In genomic region chrX:75083982-75084773, GRCm38 (mm10) we compare ENCODE assay signal across 8 mouse cellular contexts. TPM values are rescaled to one million over a fixed set of nuclear protein-coding genes. Genes with fewer than 3 reads are reported as not detected.
DNase-seq lines count a peak whose midpoint lies in the region; ATAC-seq and TF ChIP-seq lines count a peak whose summit lies in the region.

No protein-coding gene starts in this region.

- peak; percentile 94 for ATAC-seq in forebrain, embryonic 15.5 days (replicated peaks)
- ATAC-seq in hindbrain, embryonic 15.5 days (ENCODE audit: low FRiP score, low read depth): peak; percentile 92
- no peak for ATAC-seq in limb, embryonic 14.5 days (ENCODE audit: low FRiP score, low read depth)
- peak; percentile 88 for ATAC-seq in midbrain, postnatal 0 days (ENCODE audit: low FRiP score)

- no peaks in the 10 kb centered on the region for H3K9me3 ChIP-seq in forebrain, embryonic 15.5 days
- no peaks in the 10 kb centered on the region for H3K9me3 ChIP-seq in hindbrain, embryonic 15.5 days
- H3K9me3 ChIP-seq in limb, embryonic 14.5 days (ENCODE audit: control insufficient read depth, low read length): no peaks in the 10 kb centered on the region
- no peaks in the 10 kb centered on the region for H3K9me3 ChIP-seq in midbrain, postnatal 0 days (ENCODE audit: low read length)

- no peak for TF ChIP-seq CTCF in thymus, adult 2 months (IDR thresholded peaks at IDR 0.05; ENCODE audit: borderline replicate concordance, control insufficient read depth, extremely low read depth, insufficient read depth, low read length, poor library complexity)
- 0 out of 2 replicates have a peak, but pooled peaks have one; percentile 7 for TF ChIP-seq CTCF in midbrain, postnatal 0 days (IDR thresholded peaks at IDR 0.05)

- peak overlapping the region; percentile 78 for H3K4me3 ChIP-seq in thymus, adult 2 months (ENCODE audit: control insufficient read depth, insufficient read depth, low read length)
- peak overlapping the region; percentile 48 for H3K4me3 ChIP-seq in forebrain, embryonic 15.5 days
- peak overlapping the region; percentile 51 for H3K4me3 ChIP-seq in hindbrain, embryonic 15.5 days
- peak overlapping the region; percentile 47 for H3K4me3 ChIP-seq in limb, embryonic 14.5 days (replicated peaks; ENCODE audit: low read length)
- peak overlapping the region; percentile 45 for H3K4me3 ChIP-seq in midbrain, postnatal 0 days (ENCODE audit: low read depth, low read length)

- 0 out of 2 replicates have a peak, but pooled peaks cover 2% of the 10 kb centered on the region for H3K4me1 ChIP-seq in thymus, adult 2 months (replicated peaks; ENCODE audit: control insufficient read depth, insufficient read depth, low read length)
- no peaks in the 10 kb centered on the region for H3K4me1 ChIP-seq in forebrain, embryonic 15.5 days
- no peaks in the 10 kb centered on the region for H3K4me1 ChIP-seq in hindbrain, embryonic 15.5 days (replicated peaks)
- H3K4me1 ChIP-seq in limb, embryonic 14.5 days (ENCODE audit: control insufficient read depth, insufficient read depth, low read length): no peaks in the 10 kb centered on the region
- H3K4me1 ChIP-seq in midbrain, postnatal 0 days (ENCODE audit: insufficient read depth, low read length): no peaks in the 10 kb centered on the region

- no peak for DNase-seq in thymus, adult 2 months
- no peak for DNase-seq in thymus, adult 18-20 months
- DNase-seq in cerebellum, adult 11-12 months: peak; percentile 37
- no peak for DNase-seq in limb, embryonic 14.5 days (ENCODE audit: low spot score)
- peak; percentile 18 for DNase-seq in midbrain, postnatal 0 days (ENCODE audit: low spot score)
- DNase-seq in B cell, adult 2 months: no peak

- H3K36me3 ChIP-seq in thymus, adult 2 months (ENCODE audit: control insufficient read depth, insufficient read depth, low read length): no peaks in the 10 kb centered on the region
- H3K36me3 ChIP-seq in forebrain, embryonic 15.5 days: no peaks in the 10 kb centered on the region
- no peaks in the 10 kb centered on the region for H3K36me3 ChIP-seq in hindbrain, embryonic 15.5 days
- H3K36me3 ChIP-seq in limb, embryonic 14.5 days (ENCODE audit: control insufficient read depth, insufficient read depth, low read length): no peaks in the 10 kb centered on the region
- H3K36me3 ChIP-seq in midbrain, postnatal 0 days (ENCODE audit: insufficient read depth, low read length): no peaks in the 10 kb centered on the region

- H3K27ac ChIP-seq in thymus, adult 2 months (ENCODE audit: control insufficient read depth, insufficient read depth, low read length): no peak overlapping the region; the same call in 1 of the 2 replicates
- H3K27ac ChIP-seq in forebrain, embryonic 15.5 days (replicated peaks): no peak overlapping the region
- H3K27ac ChIP-seq in hindbrain, embryonic 15.5 days (replicated peaks): peak overlapping the region; percentile 48
- no peak overlapping the region for H3K27ac ChIP-seq in limb, embryonic 14.5 days (replicated peaks; ENCODE audit: low read depth, low read length)
- H3K27ac ChIP-seq in midbrain, postnatal 0 days (ENCODE audit: low read depth, low read length): 0 out of 2 replicates have a peak overlapping the region, but pooled peaks have one; percentile 18

- H3K27me3 ChIP-seq in thymus, adult 2 months (ENCODE audit: control insufficient read depth, insufficient read depth, low read length): no peaks in the 10 kb centered on the region
- H3K27me3 ChIP-seq in forebrain, embryonic 15.5 days: no peaks in the 10 kb centered on the region
- no peaks in the 10 kb centered on the region for H3K27me3 ChIP-seq in hindbrain, embryonic 15.5 days
- H3K27me3 ChIP-seq in limb, embryonic 14.5 days (ENCODE audit: control insufficient read depth, insufficient read depth, low read length): no peaks in the 10 kb centered on the region
- no peaks in the 10 kb centered on the region for H3K27me3 ChIP-seq in midbrain, postnatal 0 days (ENCODE audit: insufficient read depth, low read length)

- H3K4me2 ChIP-seq in forebrain, embryonic 15.5 days (replicated peaks): peak overlapping the region; percentile 59
- H3K4me2 ChIP-seq in hindbrain, embryonic 15.5 days: peak overlapping the region; percentile 57
- peak overlapping the region; percentile 48 for H3K4me2 ChIP-seq in limb, embryonic 14.5 days (replicated peaks; ENCODE audit: low read depth, low read length, severe bottlenecking)
- peak overlapping the region; percentile 48 for H3K4me2 ChIP-seq in midbrain, postnatal 0 days (ENCODE audit: low read depth, low read length, poor library complexity, severe bottlenecking)

- no peak for TF ChIP-seq POLR2A in thymus, adult 2 months (IDR thresholded peaks at IDR 0.05; ENCODE audit: control insufficient read depth, extremely low read depth, insufficient read depth, low read length, poor library complexity)
- TF ChIP-seq POLR2A in limb, embryonic 14.5 days (IDR thresholded peaks at IDR 0.05; ENCODE audit: borderline replicate concordance, extremely low read depth, insufficient read depth, insufficient read length): no peak

- WGBS in thymus, adult 2 months: 6% methylated on average over 26 of the region's 26 CpGs
- WGBS in forebrain, embryonic 15.5 days: 19% methylated on average over 26 of the region's 26 CpGs
- WGBS in hindbrain, embryonic 15.5 days: 26% methylated on average over 26 of the region's 26 CpGs
- WGBS in limb, embryonic 14.5 days: 29% methylated on average over 16 of the region's 26 CpGs
- 32% methylated on average over 25 of the region's 26 CpGs for WGBS in midbrain, postnatal 0 days

- H3K9ac ChIP-seq in forebrain, embryonic 15.5 days (replicated peaks): peak overlapping the region; percentile 37
- H3K9ac ChIP-seq in hindbrain, embryonic 15.5 days: peak overlapping the region; percentile 46
- peak overlapping the region; percentile 54 for H3K9ac ChIP-seq in limb, embryonic 14.5 days (ENCODE audit: low read depth, low read length, severe bottlenecking)
- H3K9ac ChIP-seq in midbrain, postnatal 0 days (replicated peaks; ENCODE audit: low read length, poor library complexity, severe bottlenecking): peak overlapping the region; percentile 33; the same call in 1 of the 2 replicates

RNA-seq across cellular contexts. Expression of gene Gab3, which starts 1.1 kb away (rescaled TPM):
- 2.6 and 3.0 TPM in 2 replicates for polyA plus RNA-seq in thymus, adult 2 months (2012; rRNA removed)
- polyA plus RNA-seq in forebrain, embryonic 15.5 days (2015; fragmentation: Nextera tagmentation; extraction: Ambion mirVana): 0.96 and 1.0 TPM in 2 replicates
- 3.0 and 3.1 TPM in 2 replicates for polyA plus RNA-seq in hindbrain, embryonic 15.5 days (2015; fragmentation: Nextera tagmentation; extraction: Ambion mirVana)
- polyA plus RNA-seq in limb, embryonic 14.5 days (2012; rRNA removed): 1.6 and 2.0 TPM in 2 replicates
- 2.4 and 2.7 TPM in 2 replicates for polyA plus RNA-seq in limb, embryonic 14.5 days (2014; fragmentation: Nextera tagmentation; extraction: Ambion mirVana)
- 2.2 and 5.5 TPM in 2 replicates for total RNA-seq in midbrain, postnatal 0 days (2014; rRNA removed)
- 4.5 and 4.7 TPM in 2 replicates for polyA plus RNA-seq in midbrain, postnatal 0 days (2015; fragmentation: Nextera tagmentation; extraction: Ambion mirVana)

RNA-seq across cellular contexts. Expression of gene Dkc1, which starts 11.5 kb away (rescaled TPM):
- 22.0 and 28.8 TPM in 2 replicates for polyA plus RNA-seq in thymus, adult 2 months (2012; rRNA removed)
- polyA plus RNA-seq in forebrain, embryonic 15.5 days (2015; fragmentation: Nextera tagmentation; extraction: Ambion mirVana): 71.7 and 72.7 TPM in 2 replicates
- polyA plus RNA-seq in hindbrain, embryonic 15.5 days (2015; fragmentation: Nextera tagmentation; extraction: Ambion mirVana): 55.8 and 59.9 TPM in 2 replicates
- polyA plus RNA-seq in limb, embryonic 14.5 days (2012; rRNA removed): 40.3 and 77.7 TPM in 2 replicates
- polyA plus RNA-seq in limb, embryonic 14.5 days (2014; fragmentation: Nextera tagmentation; extraction: Ambion mirVana): 116 and 118 TPM in 2 replicates
- total RNA-seq in midbrain, postnatal 0 days (2014; rRNA removed): 14.4 and 24.4 TPM in 2 replicates
- 41.7 and 47.6 TPM in 2 replicates for polyA plus RNA-seq in midbrain, postnatal 0 days (2015; fragmentation: Nextera tagmentation; extraction: Ambion mirVana)

RNA-seq across cellular contexts. Expression of gene Mpp1, which starts 46.6 kb away (rescaled TPM):
- 126 and 131 TPM in 2 replicates for polyA plus RNA-seq in thymus, adult 2 months (2012; rRNA removed)
- polyA plus RNA-seq in forebrain, embryonic 15.5 days (2015; fragmentation: Nextera tagmentation; extraction: Ambion mirVana): 17.2 and 19.6 TPM in 2 replicates
- polyA plus RNA-seq in hindbrain, embryonic 15.5 days (2015; fragmentation: Nextera tagmentation; extraction: Ambion mirVana): 23.8 and 25.1 TPM in 2 replicates
- polyA plus RNA-seq in limb, embryonic 14.5 days (2012; rRNA removed): 34.3 and 44.5 TPM in 2 replicates
- polyA plus RNA-seq in limb, embryonic 14.5 days (2014; fragmentation: Nextera tagmentation; extraction: Ambion mirVana): 48.2 and 49.5 TPM in 2 replicates
- total RNA-seq in midbrain, postnatal 0 days (2014; rRNA removed): 13.0 and 14.2 TPM in 2 replicates
- 18.6 and 19.8 TPM in 2 replicates for polyA plus RNA-seq in midbrain, postnatal 0 days (2015; fragmentation: Nextera tagmentation; extraction: Ambion mirVana)

Comparison
In these comparisons a context has a peak if more than half of its experiments do, and no peak if none do; other contexts are left out.
1. DNase-seq: peak in cerebellum, adult 11-12 months (single experiment) and midbrain, postnatal 0 days (single experiment); none in thymus, adult 2 months (single experiment), thymus, adult 18-20 months (0 of 2), limb, embryonic 14.5 days (single experiment) and B cell, adult 2 months (0 of 2).
2. H3K27ac ChIP-seq: peak in hindbrain, embryonic 15.5 days (single experiment) and midbrain, postnatal 0 days (single experiment); none in thymus, adult 2 months (single experiment), forebrain, embryonic 15.5 days (single experiment) and limb, embryonic 14.5 days (single experiment).
3. Peak in every context shown above with its lines, with median percentiles within 50 percentile points of each other: H3K4me3 ChIP-seq, H3K4me2 ChIP-seq and H3K9ac ChIP-seq.